Mouse (Mus musculus) myocyte (in vitro differentiated cells): ENCODE data around the gene Tshz2. TPM values are rescaled to one million over a fixed set of nuclear protein-coding genes. Genes with fewer than 3 reads are reported as not detected.

Experiments used
- H3K27me3 ChIP-seq: one replicate; pipeline ENCODE4 v1.6.1; 2011; ENCODE audit not compliant: control insufficient read depth, insufficient read depth, insufficient read length
- H3K36me3 ChIP-seq: one replicate; pipeline ENCODE4 v1.6.1; 2011; ENCODE audit not compliant: control insufficient read depth, insufficient read depth
- H3K4me2 ChIP-seq: one replicate; pipeline ENCODE4 v1.6.1; 2011; ENCODE audit warnings: low read depth, control low read depth
- H3K4me3 ChIP-seq: one replicate; pipeline ENCODE4 v1.5.1; 2011; ENCODE audit warnings: mild to moderate bottlenecking, control low read depth, moderate library complexity
- H3K79me2 ChIP-seq: one replicate; pipeline ENCODE4 v1.6.1; 2011; ENCODE audit not compliant: control insufficient read depth, insufficient read depth
- H3ac ChIP-seq: one replicate; pipeline ENCODE4 v1.6.1; 2011; ENCODE audit not compliant: control insufficient read depth, insufficient read length
- CEBPB ChIP-seq: IDR thresholded peaks from 2 replicates; pipeline ENCODE4 v1.6.1; 2011; ENCODE audit warnings: mild to moderate bottlenecking, moderate library complexity; ENCODE audit not compliant: poor library complexity, insufficient read depth, severe bottlenecking
- E2F4 ChIP-seq: IDR thresholded peaks from one replicate; pipeline ENCODE4 v1.6.1; 2011; ENCODE audit warnings: mild to moderate bottlenecking, control low read depth, moderate library complexity; ENCODE audit not compliant: insufficient read depth
- MAX ChIP-seq: IDR thresholded peaks from one replicate; pipeline ENCODE4 v1.6.1; 2011; ENCODE audit warnings: low read depth, mild to moderate bottlenecking, control low read depth
- MYOD1 ChIP-seq, 3 experiments: IDR thresholded peaks; one replicate each; pipeline ENCODE4 v1.6.1; 2011; ENCODE audit warnings: control low read depth in 2 of 3, low read depth in 2 of 3, mild to moderate bottlenecking in 2 of 3, moderate library complexity in 1 of 3; ENCODE audit not compliant: insufficient read length in 2 of 3, control insufficient read depth in 1 of 3
- MYOG ChIP-seq, 3 experiments: IDR thresholded peaks; one replicate each; pipeline ENCODE4 v1.6.1; 2011; ENCODE audit warnings: control low read depth in 2 of 3, low read depth in 2 of 3, mild to moderate bottlenecking in 2 of 3; ENCODE audit not compliant: insufficient read length in 2 of 3, control insufficient read depth in 1 of 3, insufficient read depth in 1 of 3
- POLR2A ChIP-seq: IDR thresholded peaks from one replicate; pipeline ENCODE4 v1.6.1; 2011; ENCODE audit warnings: low read depth, mild to moderate bottlenecking, control low read depth, moderate library complexity; ENCODE audit not compliant: insufficient read length
- POLR2AphosphoS2 ChIP-seq: IDR thresholded peaks from one replicate; pipeline ENCODE4 v1.6.1; 2011; ENCODE audit warnings: low read depth, control low read depth; ENCODE audit not compliant: insufficient read length
- REST ChIP-seq: IDR thresholded peaks from one replicate; pipeline ENCODE4 v1.6.1; 2011; ENCODE audit warnings: mild to moderate bottlenecking, control low read depth, moderate library complexity; ENCODE audit not compliant: insufficient read depth, insufficient read length
- SRF ChIP-seq: IDR thresholded peaks from one replicate; pipeline ENCODE4 v1.6.1; 2011; ENCODE audit warnings: low read depth; ENCODE audit not compliant: control insufficient read depth, insufficient read length
- TCF12 ChIP-seq: IDR thresholded peaks from one replicate; pipeline ENCODE4 v1.6.1; 2011; ENCODE audit warnings: mild to moderate bottlenecking, control low read depth; ENCODE audit not compliant: poor library complexity, insufficient read depth, severe bottlenecking
- TCF3 ChIP-seq: IDR thresholded peaks from one replicate; pipeline ENCODE4 v1.6.1; 2011; ENCODE audit warnings: low read depth, control low read depth; ENCODE audit not compliant: insufficient read length
- USF1 ChIP-seq: IDR thresholded peaks from one replicate; pipeline ENCODE4 v1.6.1; 2011; ENCODE audit warnings: low read depth, mild to moderate bottlenecking, control low read depth, moderate library complexity
- polyA plus RNA-seq: library from polyadenylated mRNA; unstranded; fragments of >200 nt; fragmentation: generic; extraction: Trizol; gene quantifications from one replicate; pipeline ENCODE4 v1.2.1, GENCODE M21; 2012; ENCODE audit warnings: missing spikeins

Gene Tshz2
- polyA plus RNA-seq, 1 experiment, result not detected

GRCm38 (mm10) chr2:169998878-169999337 is 366.1 kb downstream of the Tshz2 start:
- H3K36me3 ChIP-seq, result no peaks in the 10 kb centered on the region
- no peak overlapping the region for H3K4me3 ChIP-seq
- no peak overlapping the region for H3K4me2 ChIP-seq
- no peak for TF ChIP-seq POLR2A
- no peak for TF ChIP-seq E2F4
- no peak for TF ChIP-seq MYOD1 (IDR thresholded peaks at IDR 0.05; ENCODE audit: control insufficient read depth in 1 of 3, insufficient read length in 2 of 3, low read depth in 2 of 3)
- no peak for TF ChIP-seq MYOG (IDR thresholded peaks at IDR 0.05; ENCODE audit: control insufficient read depth in 1 of 3, insufficient read depth in 1 of 3, insufficient read length in 2 of 3, low read depth in 2 of 3)
- TF ChIP-seq CEBPB, result no peak
- no peak for TF ChIP-seq USF1
- TF ChIP-seq POLR2AphosphoS2, result no peak
- TF ChIP-seq REST, result no peak
- no peak for TF ChIP-seq TCF3
- TF ChIP-seq SRF, result no peak
- TF ChIP-seq TCF12, result no peak
- TF ChIP-seq MAX, result no peak
- no peaks in the 10 kb centered on the region for H3K27me3 ChIP-seq
- H3K79me2 ChIP-seq, result no peaks in the 10 kb centered on the region
- H3ac ChIP-seq, result no peak overlapping the region

GRCm38 (mm10) chr2:170002594-170003504 is 370.0 kb downstream of the Tshz2 start:
- Histone ChIP-seq H3K4me3 (no peak overlapping the region), H3K36me3 (no peaks in the 10 kb centered on the region)

GRCm38 (mm10) chr2:170003666-170004065 is 370.9 kb downstream of the Tshz2 start:
- H3ac ChIP-seq, result no peak overlapping the region
- no peak overlapping the region for H3K4me3 ChIP-seq
- H3K36me3 ChIP-seq, result no peaks in the 10 kb centered on the region
- H3K27me3 ChIP-seq, result no peaks in the 10 kb centered on the region
- no peaks in the 10 kb centered on the region for H3K79me2 ChIP-seq
- no peak for TF ChIP-seq POLR2A
- no peak for TF ChIP-seq SRF
- no peak for TF ChIP-seq TCF12
- no peak for TF ChIP-seq USF1
- no peak for TF ChIP-seq MYOD1 (IDR thresholded peaks at IDR 0.05; ENCODE audit: control insufficient read depth in 1 of 3, insufficient read length in 2 of 3, low read depth in 2 of 3)
- TF ChIP-seq MYOG (IDR thresholded peaks at IDR 0.05; ENCODE audit: control insufficient read depth in 1 of 3, insufficient read depth in 1 of 3, insufficient read length in 2 of 3, low read depth in 2 of 3), result no peak
- no peak overlapping the region for H3K4me2 ChIP-seq

More at GRCm38 (mm10) chr2:170002594-170003504, 370.0 kb downstream of the Tshz2 start:
- no peak overlapping the region for H3ac ChIP-seq
- no peaks in the 10 kb centered on the region for H3K79me2 ChIP-seq
- no peaks in the 10 kb centered on the region for H3K27me3 ChIP-seq
- TF ChIP-seq CEBPB (no peak), USF1 (peak; percentile 64)
- H3K4me2 ChIP-seq, result no peak overlapping the region

- Histone ChIP-seq H3K4me3 (no peak overlapping the region), H3K4me2 (no peak overlapping the region), H3K36me3 (no peaks in the 10 kb centered on the region), H3K79me2 (no peaks in the 10 kb centered on the region), H3K27me3 (no peaks in the 10 kb centered on the region), H3ac (no peak overlapping the region)
- TF ChIP-seq MAX, result no peak
- TF ChIP-seq POLR2AphosphoS2, result no peak
- no peak for TF ChIP-seq E2F4
- no peak for TF ChIP-seq USF1
Observed at GRCm38 (mm10) chr2:170006829-170007228, 374.0 kb downstream of the Tshz2 start.

DNA sequence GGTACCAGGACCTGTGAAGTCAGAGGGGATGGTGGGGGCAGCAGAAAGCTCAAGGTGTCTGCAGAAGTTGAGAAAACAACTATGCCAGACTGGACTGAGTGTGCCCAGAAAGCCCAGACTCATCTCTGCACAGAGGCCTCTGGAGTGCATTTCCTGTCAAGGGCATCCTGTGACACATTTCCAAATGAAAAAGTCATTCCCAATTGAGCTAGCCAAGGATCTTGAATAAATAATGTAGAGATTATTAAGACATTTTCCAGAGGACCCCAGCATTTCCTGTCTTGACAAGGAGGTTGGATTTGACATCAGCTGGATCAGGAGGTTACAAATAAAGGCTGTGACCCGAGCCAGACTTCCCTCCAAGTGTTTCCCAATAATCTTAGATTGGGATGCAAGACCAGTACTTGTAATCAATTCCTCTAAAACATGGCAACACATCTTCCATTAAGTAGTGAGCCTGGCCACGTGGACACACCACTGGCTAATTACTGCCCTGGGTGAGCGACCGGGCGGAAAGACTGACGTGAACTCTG is 374.7 kb downstream of the Tshz2 start:
- TF ChIP-seq MYOG (IDR thresholded peaks at IDR 0.05; ENCODE audit: control insufficient read depth in 1 of 3, insufficient read depth in 1 of 3, insufficient read length in 2 of 3, low read depth in 2 of 3) (no peak), POLR2AphosphoS2 (no peak), E2F4 (no peak), CEBPB (no peak), POLR2A (no peak), REST (no peak), USF1 (no peak), TCF3 (no peak), MYOD1 (IDR thresholded peaks at IDR 0.05; ENCODE audit: control insufficient read depth in 1 of 3, insufficient read length in 2 of 3, low read depth in 2 of 3) (no peak), SRF (no peak)

More for the DNA sequence above, 374.7 kb downstream of the Tshz2 start:
- Histone ChIP-seq H3K79me2 (no peaks in the 10 kb centered on the region), H3K4me2 (no peak overlapping the region), H3K36me3 (no peaks in the 10 kb centered on the region), H3ac (no peak overlapping the region), H3K27me3 (no peaks in the 10 kb centered on the region), H3K4me3 (no peak overlapping the region)
